Mouse (Mus musculus) olfactory bulb, adult 2 months (tissue): ENCODE data around the gene Qdpr.

Source experiments
- CTCF ChIP-seq: fragments of 200-500 bp; IDR thresholded peaks from 2 replicates; pipeline ENCODE4 v1.5.1; 2012; ENCODE audit warnings: low read depth, mild to moderate bottlenecking, low read length, moderate library complexity; ENCODE audit not compliant: insufficient read depth
- POLR2A ChIP-seq: fragments of 200-500 bp; IDR thresholded peaks from 2 replicates; pipeline ENCODE4 v1.6.1; 2012; ENCODE audit warnings: mild to moderate bottlenecking, low read depth, low read length, moderate library complexity; ENCODE audit not compliant: insufficient read depth

DNA sequence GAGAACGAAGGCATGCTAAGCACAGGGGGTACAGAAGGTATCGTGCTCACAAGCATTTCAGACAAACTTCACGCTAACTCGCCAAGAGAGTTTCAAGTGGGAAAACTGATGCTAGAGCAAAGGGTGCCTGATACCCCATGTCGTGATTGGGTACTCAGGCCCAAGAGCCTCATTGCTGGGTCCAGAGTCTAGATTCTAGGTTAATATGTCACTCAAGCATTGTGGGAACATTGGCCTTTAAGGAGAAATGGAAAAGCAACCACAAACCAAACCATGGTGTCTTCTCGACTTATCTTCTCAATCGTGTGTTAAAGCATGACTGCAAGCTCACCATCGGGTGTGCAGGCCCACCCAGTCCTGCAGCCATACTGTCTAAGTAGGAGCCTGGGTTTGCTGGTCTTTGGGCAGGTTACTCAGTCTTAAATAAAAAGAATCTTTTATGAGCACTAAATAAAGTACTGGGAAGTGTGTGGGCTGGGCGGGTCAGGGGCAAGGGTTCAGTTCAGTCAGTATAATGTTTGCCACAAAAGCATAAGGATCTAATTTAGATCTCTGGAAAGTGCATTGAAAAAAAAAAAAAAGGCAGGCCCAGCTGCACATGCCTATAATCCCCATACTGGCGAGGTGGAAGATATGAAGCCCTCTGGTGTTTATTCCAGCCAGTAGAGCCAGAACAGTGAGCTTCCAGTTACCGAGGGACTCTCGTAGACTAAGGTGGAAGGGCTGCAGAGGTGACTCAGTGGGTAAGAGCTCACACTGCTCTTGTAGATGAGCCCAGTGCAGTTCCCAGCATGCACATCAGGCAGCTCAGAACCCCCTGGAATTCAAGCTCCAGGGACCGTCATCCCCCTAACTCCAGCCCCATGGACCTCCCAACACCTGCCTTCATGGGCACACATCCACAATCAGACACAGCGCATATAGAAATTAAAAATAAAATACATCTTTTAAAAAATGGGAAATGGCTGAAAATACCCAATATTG is 13.8 kb downstream of the Qdpr start:
- no peak for TF ChIP-seq CTCF
- no peak for TF ChIP-seq POLR2A
